Mouse (Mus musculus) large intestine, adult 2 months (tissue): ENCODE measurements around the gene Gemin2. TPM values are rescaled to one million over a fixed set of nuclear protein-coding genes. Genes with fewer than 3 reads are reported as not detected.
A peak's percentile ranks its signal among the peaks of the same experiment; 100 is the strongest.
"Not testable (repeated sequence)": the region's sequence is repeated elsewhere in the genome, so short reads cannot be mapped to it uniquely, and the experiment has no call there.

ENCODE experiments used
- DNase-seq: peaks from one replicate; pipeline ENCODE4 v3.0.0-alpha.2; 2012; ENCODE audit warnings: low read depth, low spot score
- WGBS: fragments of 180-500 bp; shearing (Covaris S2); methylation state at CpG from one replicate; pipeline ENCODE4 v1.1.7; 2018; 5-methylcytosine and 5-hydroxymethylcytosine counted together
- polyA plus RNA-seq: library from polyadenylated mRNA; depleted of rRNA; stranded (reverse); fragments of >200 nt; gene quantifications from 2 replicates; pipeline ENCODE4 v1.2.3, GENCODE M21; 2012; rRNA removed

Gemin2 gene
- polyA plus RNA-seq, 1 experiment, result 2.3 TPM

DNA sequence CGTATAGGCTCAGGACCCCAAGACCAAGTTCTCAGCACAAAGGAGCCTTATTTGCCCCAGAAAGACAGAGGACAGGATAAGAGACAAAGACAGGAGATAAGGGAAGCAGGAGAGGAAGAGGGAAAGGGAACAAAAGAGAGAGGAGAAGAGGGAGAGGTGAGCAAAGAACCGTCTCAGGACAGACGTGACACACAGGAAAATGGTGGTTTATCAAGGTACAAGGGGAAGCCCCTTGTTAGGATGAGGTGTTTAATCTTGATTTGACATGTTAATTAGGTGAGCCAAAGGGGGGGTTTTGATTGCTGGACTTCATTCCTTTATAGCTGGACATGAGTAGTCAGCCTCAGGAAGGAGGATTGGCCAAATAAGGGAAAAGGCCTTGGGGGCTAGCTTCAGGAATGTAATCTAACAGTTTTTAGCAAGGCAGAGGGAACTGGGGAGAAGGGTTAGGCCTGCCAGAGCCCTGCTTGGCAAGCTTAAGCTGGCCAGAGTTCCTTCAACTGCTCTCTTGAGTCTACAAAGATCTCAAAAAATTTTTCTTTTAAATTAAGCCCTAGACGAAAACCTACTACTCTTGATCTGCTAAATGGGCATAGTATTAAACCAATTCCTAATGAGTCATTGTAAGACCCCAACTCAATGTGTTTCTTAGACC is 42.1 kb downstream of the Gemin2 start:
- 87% methylated on average over 4 of the region's 4 CpGs for WGBS
- DNase-seq, result no peak

DNA sequence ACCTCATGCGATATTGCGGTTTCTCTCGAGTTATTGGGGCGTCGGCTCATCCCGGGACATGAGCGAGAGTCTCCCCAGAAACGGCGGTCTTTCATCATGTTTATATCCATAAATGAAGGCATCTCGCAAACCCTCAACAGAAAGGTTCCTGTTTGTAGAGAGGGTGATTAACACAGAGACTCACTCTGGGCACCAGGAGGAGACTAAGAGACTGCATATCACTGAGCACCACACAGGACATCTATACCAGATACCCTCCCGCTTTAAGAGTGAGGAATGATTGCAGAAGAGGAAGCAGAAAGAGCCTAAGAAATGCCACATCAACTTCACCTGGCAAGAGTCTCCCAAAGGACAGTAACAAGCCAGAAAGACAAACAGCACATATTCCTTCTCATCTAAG is 43.0 kb downstream of the Gemin2 start:
- DNase-seq, result no peak
- WGBS, result 95% methylated on average over 11 of the region's 11 CpGs

DNA sequence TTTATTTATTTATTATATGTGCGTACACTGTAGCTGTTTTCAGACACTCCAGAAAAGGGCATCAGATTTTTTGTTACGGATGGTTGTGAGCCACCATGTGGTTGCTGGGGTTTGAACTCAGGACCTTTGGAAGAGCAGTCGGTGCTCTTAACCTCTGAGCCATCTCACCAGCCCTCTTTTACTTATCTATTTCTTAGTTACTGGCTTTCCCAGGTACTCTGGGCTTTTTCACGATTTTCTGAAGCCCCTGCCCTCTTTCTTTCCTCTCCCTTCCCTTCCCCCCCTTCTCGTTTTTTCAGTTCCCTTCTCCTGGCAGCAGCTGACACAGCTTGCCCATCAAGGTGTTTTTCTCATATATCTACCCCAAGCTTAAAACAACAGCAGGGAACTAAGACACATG is 45.0 kb downstream of the Gemin2 start:
- DNase-seq, result not testable (repeated sequence)

DNA sequence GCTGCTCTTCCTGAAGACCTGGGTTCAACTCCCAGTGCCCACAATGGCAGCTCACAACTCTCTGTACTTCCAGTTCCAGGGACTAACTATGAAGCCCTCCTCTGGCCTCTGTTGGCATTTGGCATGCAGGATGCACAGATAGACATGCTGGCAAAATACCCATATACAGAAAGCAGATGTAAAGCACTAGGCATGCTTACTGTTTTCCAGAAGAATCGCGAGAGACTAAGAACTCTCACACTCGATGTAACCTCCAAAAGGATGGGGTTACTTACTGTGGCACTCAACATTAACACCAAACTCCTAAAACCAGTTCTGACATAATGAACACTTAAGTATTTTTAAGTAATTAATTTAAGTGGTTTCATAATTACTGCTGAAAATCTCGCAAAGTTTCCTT is 47.1 kb downstream of the Gemin2 start:
- no peak for DNase-seq
- 24% methylated on average over 4 of the region's 4 CpGs for WGBS

More for the DNA sequence above, 45.0 kb downstream of the Gemin2 start:
- 87% methylated on average over 5 of the region's 5 CpGs for WGBS

DNA sequence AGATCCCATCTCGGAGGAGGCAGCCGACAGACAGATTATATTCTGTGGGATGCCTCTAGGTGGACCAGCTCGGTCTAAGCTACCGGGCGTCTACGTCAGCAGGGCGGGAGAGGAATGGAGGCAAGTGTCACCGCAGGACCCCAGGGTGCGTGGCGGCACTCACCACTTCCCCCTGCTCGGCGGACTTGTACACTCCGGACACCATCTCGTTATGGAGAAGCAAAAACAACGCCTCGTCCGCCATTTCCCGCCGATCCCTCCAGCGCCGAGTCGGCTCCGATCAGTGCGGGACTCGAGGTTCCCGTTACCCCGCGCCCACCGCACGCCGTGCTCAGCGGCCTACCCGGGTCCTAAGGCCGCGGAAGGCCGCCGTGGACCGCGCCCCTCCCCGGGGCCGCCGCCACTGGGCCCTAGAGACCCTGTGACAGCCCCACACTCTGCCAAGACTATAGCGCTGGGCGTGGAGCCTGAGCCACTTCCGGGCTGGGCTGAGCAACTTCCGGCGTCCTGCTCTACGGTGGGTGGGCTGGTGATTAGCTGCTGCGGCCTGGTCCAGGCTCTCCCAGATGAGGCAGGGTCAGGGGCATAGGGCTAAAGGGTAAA is 47.9 kb downstream of the Gemin2 start, which contains the start of gene Trappc6b:
Gene Trappc6b (minus strand): TSS at position 480 of the 603 bp plus-strand sequence.
- no peak for DNase-seq
- under 1% methylated on average over 49 of the region's 49 CpGs for WGBS

DNA sequence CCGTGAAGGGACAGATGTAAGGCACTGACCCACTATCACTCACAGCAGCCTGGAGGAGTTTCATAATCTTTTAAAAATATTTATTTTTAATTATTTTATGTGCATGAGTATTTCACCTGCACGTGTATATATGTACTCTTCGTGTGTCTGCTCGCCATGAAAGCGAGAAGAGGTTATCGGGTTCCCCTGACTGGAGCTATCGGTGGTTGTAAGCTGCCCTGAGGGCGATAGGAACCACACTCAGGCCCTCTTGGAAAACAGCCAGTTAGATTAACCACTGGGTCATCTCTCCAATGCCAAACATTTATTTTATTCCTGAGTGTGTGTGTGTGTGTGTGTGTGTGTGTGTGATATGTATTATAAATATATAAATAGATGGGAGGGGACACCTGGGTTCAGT is 51.6 kb downstream of the Gemin2 start:
- WGBS, result 89% methylated on average over 8 of the region's 8 CpGs
- DNase-seq, result no peak

DNA sequence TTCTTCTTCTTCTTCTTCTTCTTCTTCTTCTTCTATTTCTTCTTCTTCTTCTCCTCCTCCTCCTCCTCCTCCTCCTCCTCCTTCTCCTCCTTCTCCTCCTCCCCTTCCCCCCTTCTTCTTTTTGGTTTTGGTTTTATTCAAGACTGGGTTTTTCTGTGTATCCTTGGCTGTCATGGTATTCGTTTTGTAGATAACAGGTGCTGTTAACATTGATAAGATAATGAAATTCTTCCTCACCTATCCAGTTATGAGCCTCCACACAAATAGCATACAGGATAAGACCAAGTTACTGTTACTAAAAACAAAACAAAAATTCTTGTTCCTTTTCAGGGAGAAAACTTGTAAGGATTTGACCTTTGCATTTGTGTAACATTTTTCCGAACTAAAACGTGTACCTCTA is 52.6 kb downstream of the Gemin2 start:
- no peak for DNase-seq
- WGBS, result 47% methylated on average over 3 of the region's 3 CpGs

DNA sequence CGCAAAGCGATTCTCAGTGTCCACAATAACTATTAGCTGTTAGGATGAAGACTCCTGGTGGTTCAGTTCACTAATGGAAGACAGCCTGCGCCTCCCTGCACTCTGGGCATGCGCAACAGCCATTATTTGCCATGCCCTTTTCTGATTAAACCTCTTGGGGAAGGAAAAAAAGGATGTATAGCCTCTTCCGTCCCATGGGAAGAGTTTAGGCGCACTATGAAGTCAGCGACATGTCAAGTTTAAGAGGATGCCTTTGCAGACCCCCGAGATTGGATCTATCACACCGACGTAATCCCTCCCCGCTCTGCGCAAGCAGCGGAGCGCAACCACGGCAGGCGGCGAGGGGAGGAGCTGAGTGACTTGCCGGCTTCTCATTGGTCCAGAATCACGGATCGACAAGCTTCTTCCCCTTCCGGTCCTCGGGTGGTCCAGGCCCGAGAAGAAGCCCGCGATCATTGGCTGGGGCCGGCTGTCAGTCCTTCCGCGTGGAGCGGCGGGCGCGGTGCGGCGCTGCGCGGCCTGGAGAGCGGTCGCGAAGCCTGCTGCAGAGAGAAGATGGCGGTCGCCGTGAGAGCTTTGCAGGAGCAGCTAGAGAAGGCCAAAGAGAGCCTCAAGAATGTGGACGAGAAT is 53.4 kb downstream of the Gemin2 start, which contains the start of gene Pnn:
Gene Pnn (plus strand): TSS at position 437 of the 630 bp plus-strand sequence.
- WGBS, result under 1% methylated on average over 43 of the region's 43 CpGs
- peak; percentile 97 for DNase-seq

DNA sequence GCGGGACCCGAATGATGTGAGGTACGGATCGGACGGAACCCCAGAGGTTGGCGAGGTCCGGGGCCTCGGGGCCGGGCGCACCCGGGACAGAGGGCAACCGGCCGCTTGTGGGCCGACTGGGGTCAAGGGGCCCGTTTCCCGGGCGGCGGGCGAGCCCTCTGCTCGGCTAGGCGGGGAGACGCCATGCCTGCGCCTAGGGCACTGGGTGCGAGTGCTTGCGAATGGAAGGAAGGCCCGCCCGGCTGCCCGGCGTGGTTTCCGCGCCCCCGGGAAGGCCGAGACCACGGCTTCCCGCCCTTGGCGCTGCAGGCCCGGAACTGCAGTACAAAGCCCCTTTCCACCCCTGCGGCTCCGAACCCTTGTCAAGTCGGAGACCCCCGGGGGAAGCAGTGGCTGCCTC is 53.9 kb downstream of the Gemin2 start:
- no peak for DNase-seq
- 1% methylated on average over 41 of the region's 41 CpGs for WGBS

DNA sequence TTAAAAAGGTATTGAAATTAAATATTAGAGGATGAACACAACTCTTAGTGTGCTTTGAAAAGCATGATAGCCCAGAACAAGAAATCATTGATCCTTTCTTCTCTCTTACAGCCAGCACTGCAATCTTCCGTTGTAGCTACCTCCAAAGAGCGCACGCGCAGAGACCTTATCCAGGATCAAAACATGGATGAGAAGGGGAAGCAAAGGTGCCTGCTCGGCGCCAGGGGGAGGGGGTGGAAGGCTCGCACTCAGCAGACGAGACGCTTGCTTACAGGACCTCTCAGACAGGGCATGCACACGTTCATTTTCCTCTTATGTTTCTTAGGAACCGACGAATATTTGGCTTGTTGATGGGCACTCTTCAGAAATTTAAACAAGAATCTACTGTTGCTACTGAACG is 55.6 kb downstream of the Gemin2 start:
- WGBS, result 91% methylated on average over 13 of the region's 13 CpGs
- no peak for DNase-seq

DNA sequence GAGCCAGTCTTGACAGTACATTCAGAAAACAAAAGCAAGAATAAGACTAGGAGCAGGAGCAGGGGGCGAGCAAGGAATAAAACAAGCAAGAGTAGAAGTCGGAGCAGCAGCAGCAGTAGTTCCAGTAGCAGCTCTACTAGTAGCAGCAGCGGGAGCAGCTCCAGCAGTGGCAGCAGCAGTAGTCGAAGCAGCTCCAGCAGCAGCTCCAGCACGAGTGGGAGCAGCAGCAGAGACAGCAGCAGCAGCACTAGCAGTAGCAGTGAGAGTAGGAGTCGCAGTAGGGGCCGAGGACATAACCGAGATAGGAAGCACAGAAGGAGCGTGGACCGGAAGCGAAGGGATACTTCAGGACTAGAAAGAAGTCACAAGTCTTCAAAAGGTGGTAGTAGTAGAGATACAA is 59.1 kb downstream of the Gemin2 start:
- 91% methylated on average over 11 of the region's 11 CpGs for WGBS
- DNase-seq, result no peak

DNA sequence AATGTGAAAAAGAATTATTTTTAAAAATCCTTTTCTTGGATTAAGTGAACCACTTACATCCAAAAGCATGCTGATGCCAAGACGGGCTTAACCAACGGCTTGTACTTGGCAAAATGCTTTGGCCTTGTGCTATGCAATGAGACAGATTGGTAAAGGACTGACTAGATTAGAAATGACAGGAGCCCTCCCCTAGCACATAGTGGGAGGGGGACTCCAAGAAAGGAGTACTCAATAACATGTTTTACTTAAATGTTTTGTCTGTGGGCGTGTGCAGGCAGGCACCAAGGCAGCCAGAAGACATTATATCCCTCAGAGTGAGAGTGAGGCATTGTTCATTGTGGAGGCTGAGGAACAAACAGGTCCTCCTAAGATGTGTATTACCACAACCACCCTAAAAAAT is 60.9 kb downstream of the Gemin2 start:
- DNase-seq, result no peak
- 78% methylated on average over 3 of the region's 3 CpGs for WGBS

DNA sequence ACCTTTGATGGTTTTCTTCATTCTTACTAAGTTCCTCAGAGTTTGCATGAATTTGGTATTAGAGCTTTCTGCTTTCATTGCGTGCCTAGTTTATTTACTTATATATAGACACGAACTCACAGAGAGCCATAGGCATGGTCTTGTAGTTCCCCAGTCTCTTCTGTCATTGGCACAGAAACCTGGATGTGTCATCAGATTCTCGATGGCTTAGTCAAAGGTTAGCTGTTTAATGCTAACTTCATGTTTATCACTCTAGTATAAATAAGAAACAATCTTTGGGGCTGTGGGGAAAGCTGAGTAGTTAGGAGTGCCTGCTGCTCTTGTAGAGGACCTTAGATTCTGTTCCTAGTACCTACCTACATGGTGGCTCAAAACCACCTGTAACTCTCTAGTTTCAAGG is 63.8 kb downstream of the Gemin2 start:
- WGBS, result 64% methylated on average over 3 of the region's 3 CpGs

DNA sequence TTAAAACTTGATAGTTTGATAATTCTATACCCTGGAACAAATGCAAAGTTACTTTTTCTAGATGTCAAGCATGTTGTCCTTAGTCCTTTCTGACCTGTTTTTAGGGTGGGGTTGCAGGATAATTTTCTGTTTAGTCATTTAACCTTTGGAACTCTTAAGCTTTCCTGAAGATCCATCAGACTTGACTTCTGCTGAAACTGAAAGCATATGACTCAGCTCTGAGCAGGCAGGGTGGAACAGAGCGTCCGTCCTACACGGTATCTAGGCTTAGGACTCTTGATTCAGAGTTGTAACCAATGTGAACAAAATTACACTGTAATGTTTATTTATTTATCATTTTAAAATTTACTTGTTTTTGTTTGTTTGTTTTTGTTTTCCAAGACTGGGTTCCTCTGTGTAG is 64.7 kb downstream of the Gemin2 start:
- DNase-seq, result no peak
- WGBS, result 41% methylated on average over 3 of the region's 3 CpGs

More for the DNA sequence above, 63.8 kb downstream of the Gemin2 start:
- no peak for DNase-seq

Other genes with a start within 250 kb of the Gemin2 start
- 27.1 and 59.6 TPM in 2 replicates for gene Sec23a, start 1.4 kb upstream of the Gemin2 start, polyA plus RNA-seq
- gene Trappc6b, start 48.1 kb downstream of the Gemin2 start, polyA plus RNA-seq, result 28.4 and 32.5 TPM in 2 replicates
- 7.6 and 11.2 TPM in 2 replicates for gene Pnn, start 53.5 kb downstream of the Gemin2 start, polyA plus RNA-seq
- gene Mia2, start 82.4 kb downstream of the Gemin2 start, polyA plus RNA-seq, result 39.1 and 51.3 TPM in 2 replicates
- gene Fbxo33, start 206.3 kb downstream of the Gemin2 start, polyA plus RNA-seq, result 9.9 and 13.9 TPM in 2 replicates